Mouse (Mus musculus) monocyte, adult 2 months (primary cell): Measurements from ENCODE around the gene Tmtc3.
A peak's percentile ranks its signal among the peaks of the same experiment; 100 is the strongest.
"Not testable (repeated sequence)": the region's sequence is repeated elsewhere in the genome, so short reads cannot be mapped to it uniquely, and the experiment has no call there.

ENCODE experiments used
- DNase-seq, 2 experiments: peaks; one replicate each; pipeline ENCODE4 v3.0.0; 2022; ENCODE audit warnings: low spot score in 2 of 2, low read depth in 1 of 2

Tmtc3 gene

DNA sequence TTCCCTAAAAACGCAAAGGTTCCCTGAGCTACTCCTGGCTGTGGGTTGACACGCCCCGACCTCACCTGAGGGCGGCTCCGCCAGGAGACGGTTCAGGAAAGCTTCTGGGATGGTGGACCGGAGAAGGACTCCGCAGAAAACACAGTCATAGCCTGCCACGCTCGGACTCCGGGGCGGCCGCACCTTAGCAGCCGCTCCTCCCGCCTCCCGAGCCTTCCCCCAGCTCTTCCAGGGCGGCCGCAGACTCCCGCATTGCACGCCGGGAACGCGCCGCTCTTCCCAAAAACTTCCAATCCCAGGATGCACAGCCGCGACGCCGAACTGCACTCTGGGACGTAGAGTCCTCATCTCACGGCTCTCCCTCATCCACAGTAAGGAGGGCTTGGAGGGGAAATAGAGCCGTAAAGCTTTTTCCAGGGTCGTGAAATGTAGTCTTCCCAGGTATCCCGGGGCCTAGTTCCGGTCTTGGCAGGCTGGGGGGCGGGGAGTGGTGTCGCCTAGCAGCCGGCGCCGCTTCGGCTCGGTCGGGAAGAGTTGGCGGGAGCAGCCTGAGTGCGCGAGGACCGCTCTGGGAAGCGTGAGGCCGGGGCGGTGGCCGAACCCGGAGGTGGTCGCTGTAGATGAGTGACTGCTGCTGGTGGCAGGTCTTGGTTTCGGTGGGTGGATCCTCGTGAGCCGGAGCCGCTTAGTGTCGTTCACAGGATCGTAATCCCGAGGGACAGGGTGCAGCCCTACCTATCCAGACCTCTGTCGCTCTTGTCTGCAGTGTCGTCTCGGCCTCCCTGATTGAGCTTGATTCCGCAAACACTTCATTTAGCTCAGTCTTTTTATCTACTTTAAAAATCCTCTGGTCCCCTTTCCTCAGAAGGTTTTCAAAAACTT lies at the start of gene Tmtc3, which contains the start of gene Cep290:
Tmtc3 (minus strand) TSS at position 254 of the 882 bp plus-strand sequence.
Cep290 (plus strand) TSS at position 462 of the 882 bp plus-strand sequence.
- DNase-seq = peak; percentile 41 to 59

GRCm38 (mm10) chr10:100524499-100525390 lies 37.6 kb upstream of the Tmtc3 start:
- DNase-seq = no peak

- no peak for DNase-seq
Observed at GRCm38 (mm10) chr10:100522330-100522729, 35.2 kb upstream of the Tmtc3 start.

DNA sequence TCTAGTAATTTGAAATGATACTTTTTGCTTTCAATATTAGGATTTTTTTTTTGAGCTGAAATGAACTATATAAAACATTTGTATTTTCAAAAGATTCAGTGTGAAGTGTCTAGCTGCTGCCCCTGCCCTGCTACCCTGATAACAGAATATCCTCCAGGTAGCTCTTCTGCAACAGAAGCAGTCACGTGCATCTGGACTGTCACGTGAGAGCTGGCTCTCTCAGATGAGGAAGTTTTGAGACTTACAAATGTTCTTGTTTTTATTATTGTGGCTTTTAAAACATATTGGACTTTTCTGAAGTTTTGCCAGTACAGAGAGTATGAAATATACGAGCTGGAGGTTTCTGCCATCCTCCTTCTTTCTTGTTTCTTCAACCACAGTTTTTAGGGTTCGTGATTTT lies 34.5 kb upstream of the Tmtc3 start:
- DNase-seq = no peak

- no peak for DNase-seq
Observed at GRCm38 (mm10) chr10:100508170-100508569, 21.0 kb upstream of the Tmtc3 start.

- DNase-seq = no peak
Observed at GRCm38 (mm10) chr10:100498309-100498708, 11.2 kb upstream of the Tmtc3 start.

GRCm38 (mm10) chr10:100491916-100492315 lies 4.8 kb upstream of the Tmtc3 start:
- DNase-seq = no peak

DNA sequence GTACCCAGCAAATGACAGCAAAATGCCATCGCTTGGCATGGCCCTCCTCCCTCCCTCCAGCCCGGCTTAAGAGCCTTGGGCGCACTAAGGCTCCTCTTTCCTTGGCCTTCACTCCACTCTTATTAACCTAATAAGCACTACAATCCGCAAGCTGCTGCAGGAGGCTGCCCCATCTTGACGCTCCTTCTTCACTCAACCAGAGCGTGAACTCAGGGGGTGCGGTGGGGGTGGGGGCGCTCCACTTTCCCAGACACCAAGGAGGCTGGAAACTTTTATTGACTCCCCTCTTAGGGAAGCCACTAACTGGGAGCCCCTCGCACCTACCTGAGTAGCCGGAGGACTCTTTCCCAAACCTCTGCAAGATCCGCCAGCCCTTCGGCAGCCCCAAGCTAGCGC lies 451 bp downstream of the Tmtc3 start:
- DNase-seq = no peak

DNA sequence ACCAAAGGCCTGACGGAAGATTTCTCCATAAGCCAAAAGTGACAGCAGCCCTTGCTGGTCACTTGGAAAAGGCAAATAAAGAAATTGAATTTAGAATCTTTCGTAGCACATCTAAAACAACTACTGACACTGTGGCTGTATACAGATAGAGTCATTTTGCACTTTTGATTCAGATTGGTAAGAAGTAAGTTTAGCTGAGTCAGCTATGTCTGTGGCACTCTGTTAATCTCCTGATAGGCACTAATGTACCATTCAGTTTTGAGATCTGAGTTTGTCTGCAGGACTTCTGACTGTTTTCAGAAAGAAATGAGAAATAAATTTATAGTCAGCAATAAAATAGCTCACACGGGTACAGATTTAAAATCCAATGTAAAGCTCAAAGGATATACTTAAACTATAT lies 7.6 kb downstream of the Tmtc3 start:
- no peak for DNase-seq

DNA sequence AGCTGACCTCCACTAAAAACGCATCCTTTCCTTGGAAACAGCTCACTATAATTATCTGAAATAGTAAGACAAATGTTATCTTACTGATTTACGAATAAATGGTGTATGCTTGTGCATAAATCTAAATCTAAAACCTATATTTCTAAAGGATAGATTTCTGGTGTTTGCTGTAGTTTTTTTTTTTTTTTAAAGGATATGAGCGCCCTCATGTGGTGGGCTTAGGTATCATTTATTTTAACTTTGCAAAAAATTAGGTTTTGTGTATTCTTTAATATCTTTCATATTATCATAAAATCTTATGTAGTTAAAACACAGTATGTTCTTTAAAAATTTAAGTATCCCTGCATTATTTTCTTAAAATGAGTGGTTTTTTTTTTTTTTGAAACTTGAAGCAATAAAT lies 12.1 kb downstream of the Tmtc3 start:
- no peak for DNase-seq

- DNase-seq = no peak
Observed at GRCm38 (mm10) chr10:100460515-100460914, 26.6 kb downstream of the Tmtc3 start.

GRCm38 (mm10) chr10:100449394-100449793 lies 37.8 kb downstream of the Tmtc3 start:
- DNase-seq = no peak

GRCm38 (mm10) chr10:100427592-100427991 lies 59.6 kb downstream of the Tmtc3 start:
- DNase-seq = no peak

GRCm38 (mm10) chr10:100415566-100415965 lies 71.6 kb downstream of the Tmtc3 start:
- no peak for DNase-seq

- DNase-seq = not testable (repeated sequence)
Observed at GRCm38 (mm10) chr10:100402301-100402700, 84.8 kb downstream of the Tmtc3 start.
